Mouse (Mus musculus) natural killer cell, adult 2 months (primary cell): ENCODE measurements around the gene Olfr869.

ENCODE experiments used
- DNase-seq, 2 experiments: peaks; one replicate each; pipeline ENCODE4 v3.0.0; 2022; ENCODE audit warnings: low spot score in 2 of 2

Olfr869 gene

GRCm38 (mm10) chr9:20128709-20129108, at the start of gene Olfr869:
TSS of gene Olfr869 (plus strand) at chr9:20129009.
- no peak for DNase-seq

GRCm38 (mm10) chr9:20098326-20098725, 30.5 kb upstream of the Olfr869 start, which contains the start of gene Olfr868:
TSS of gene Olfr868 (plus strand) at chr9:20098626.
- DNase-seq: no peak

- DNase-seq: no peak
These were observed 20.9 kb downstream of the Olfr869 start for GRCm38 (mm10) chr9:20149706-20150105.

- DNase-seq: no peak
These were observed 45.1 kb downstream of the Olfr869 start, which contains the start of gene Olfr870 for GRCm38 (mm10) chr9:20173957-20174356. TSS of gene Olfr870 (minus strand) at chr9:20174057.

- no peak for DNase-seq
These were observed 50.7 kb downstream of the Olfr869 start for GRCm38 (mm10) chr9:20179463-20179862.
